Mouse (Mus musculus) cerebellum, adult 11 months (tissue): ENCODE data around the gene Nprl3.
"Not testable (repeated sequence)": the region's sequence is repeated elsewhere in the genome, so short reads cannot be mapped to it uniquely, and the experiment has no call there.

Experiments used
- DNase-seq: peaks from one replicate; pipeline ENCODE4 v3.0.0; 2022

The Nprl3 gene

DNA sequence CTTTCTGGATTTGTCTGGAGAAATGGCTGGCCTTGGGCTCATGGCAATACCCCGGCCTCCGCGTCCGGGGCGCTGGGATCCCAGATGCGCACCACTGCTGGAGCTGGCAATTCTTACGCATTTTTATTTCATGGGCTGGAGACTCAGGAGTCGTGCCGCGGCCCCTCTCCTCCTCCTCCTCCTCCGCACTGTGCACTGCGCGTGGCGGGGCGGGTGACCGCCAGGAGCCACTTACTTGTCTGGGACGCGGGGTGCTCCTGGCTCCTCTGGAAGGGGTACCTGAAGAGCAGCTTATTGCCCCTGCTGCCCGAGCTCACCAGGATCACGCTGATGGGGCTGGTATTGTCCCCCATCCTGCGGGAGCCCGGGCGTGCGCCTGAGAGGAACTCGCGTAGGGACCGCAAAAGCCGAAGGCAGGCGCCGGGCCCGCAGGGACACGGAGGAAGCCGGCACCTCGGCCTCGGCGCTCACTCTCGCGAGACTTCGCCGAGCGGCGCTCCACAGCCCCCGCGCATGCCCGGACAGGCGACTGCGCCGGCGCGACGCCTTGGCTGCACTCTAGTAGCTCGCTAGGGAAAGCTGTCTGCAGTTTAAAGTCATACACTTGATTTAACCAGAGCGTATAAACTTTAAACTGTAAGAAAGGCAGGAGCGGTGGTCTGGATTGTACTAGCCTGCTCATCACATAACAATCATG is at the start of gene Nprl3:
TSS of gene Nprl3 (minus strand) at position 520 of the 697 bp plus-strand sequence.
- peak; percentile 95 for DNase-seq

DNA sequence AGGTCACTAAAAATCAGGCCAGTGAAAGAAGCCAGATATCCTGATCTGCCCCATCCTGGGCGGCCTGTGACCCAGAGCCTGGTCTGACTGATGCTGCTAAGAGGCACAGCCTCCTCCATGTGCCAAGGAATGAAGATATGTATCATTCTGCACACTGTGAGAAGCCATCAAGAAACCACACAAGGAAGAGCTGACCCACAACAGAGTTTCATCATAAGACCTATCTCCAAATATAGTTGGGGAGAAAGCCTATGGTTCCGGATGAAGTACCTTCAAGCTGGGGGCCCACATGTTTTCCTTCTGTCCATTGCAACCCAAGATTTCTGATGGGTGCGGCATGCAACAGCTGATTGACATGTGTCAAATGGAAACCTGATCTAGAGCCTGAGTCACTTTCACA is 48.5 kb upstream of the Nprl3 start:
- DNase-seq = no peak

DNA sequence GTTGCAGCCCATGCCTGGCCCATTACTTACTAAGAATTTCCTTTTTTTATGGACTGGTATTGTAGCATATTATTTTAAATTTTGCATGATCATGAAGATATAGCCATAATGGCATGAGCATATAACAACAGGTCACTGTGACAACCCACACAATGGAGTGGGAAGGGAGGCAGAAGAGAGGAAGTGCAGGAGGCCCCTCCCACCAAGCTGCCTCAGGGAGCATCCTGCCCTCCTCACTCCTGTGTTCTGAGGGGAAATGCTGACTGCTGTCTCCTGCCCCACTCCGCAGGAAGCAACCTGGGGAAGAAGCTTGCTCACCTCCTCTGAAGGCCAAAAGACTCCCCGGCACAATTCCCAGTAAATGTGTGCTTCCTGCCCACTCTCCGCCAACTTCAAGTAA is 42.4 kb upstream of the Nprl3 start:
- no peak for DNase-seq

DNA sequence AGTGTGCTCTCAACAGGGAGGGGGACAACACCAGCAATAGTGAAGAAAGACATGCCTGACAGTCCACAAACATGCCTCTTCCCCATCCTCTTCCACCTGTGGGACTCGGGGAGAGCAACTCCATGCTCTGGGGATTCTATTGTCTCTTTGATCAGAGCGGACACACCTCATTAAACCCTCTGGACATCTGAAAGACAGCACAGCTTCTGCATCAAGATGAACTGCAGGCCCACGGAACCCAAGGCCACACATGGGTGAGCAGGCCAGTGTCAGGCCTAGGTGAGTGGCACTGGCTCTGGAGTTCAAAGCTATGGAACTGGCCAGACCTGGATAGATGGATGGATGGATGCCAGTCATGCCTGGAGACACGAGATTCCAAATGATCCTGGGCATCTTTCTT is 41.9 kb upstream of the Nprl3 start:
- DNase-seq = no peak

DNA sequence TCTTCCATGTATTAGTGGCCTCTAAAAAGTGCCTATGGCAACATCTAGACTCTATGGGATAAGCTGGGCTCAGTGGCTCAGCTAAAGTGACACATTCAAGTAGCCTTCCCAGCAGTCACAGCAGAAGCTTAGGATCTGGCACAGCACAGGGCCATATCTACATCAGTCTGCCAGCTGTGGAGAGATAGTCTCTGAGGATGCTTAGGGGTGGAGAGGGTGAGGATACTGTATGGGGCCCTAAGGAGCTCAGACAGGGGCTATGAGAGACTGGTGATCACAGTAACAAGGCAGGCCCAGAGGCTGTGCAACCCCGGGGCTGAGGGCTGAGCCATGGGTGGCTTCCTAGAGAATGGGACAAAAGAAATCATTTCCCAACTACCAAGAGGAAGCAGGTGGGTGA is 39.5 kb upstream of the Nprl3 start:
- DNase-seq = no peak

DNA sequence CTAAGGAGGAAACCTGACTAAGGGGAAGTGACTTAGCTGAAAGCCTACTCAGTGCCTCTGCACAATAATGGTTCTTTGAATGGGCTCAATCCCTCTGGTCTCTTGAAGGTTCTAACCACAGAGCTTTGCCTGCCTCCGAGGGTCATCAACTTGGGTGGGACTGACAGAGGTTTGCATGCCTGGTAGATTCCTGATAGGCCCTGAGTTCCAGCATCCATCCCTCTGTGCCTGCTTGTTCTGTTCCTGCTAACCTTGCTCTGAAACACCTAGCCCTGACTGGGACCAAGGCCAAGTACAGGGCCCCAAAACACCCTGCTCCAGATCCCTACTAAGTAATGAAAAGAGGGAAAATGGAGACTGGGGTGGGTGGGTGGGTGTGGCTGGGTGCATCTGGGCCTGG is 35.9 kb upstream of the Nprl3 start:
- no peak for DNase-seq

DNA sequence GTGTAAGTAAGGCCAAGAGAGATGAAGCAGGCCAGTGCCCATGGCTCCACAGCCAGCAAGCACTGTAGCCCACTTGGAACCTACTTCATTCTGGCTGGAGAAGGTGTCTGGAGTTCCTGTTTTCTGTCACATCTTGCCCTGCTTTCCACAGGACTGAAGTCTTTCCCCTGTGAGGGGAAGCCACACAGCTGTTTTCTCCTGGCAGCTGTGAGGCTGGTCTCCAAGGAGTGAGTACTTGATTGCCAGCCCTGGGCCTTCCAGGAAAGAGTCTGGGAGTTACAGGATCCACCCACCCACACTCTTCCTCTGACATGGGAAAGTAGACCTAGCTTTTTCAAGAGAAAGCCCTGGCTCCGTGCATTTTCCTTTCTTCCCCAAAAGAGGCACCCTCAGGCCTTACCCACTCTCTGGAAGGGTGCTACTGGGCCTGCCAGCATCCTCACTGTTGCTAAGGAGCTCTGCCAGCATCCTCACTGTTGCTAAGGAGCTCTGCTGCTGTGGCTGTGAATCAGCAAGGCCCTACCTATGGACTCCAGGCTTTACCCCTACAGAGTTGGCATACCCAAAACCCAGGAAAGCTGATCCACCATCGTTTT is 35.4 kb upstream of the Nprl3 start:
- DNase-seq = no peak

DNA sequence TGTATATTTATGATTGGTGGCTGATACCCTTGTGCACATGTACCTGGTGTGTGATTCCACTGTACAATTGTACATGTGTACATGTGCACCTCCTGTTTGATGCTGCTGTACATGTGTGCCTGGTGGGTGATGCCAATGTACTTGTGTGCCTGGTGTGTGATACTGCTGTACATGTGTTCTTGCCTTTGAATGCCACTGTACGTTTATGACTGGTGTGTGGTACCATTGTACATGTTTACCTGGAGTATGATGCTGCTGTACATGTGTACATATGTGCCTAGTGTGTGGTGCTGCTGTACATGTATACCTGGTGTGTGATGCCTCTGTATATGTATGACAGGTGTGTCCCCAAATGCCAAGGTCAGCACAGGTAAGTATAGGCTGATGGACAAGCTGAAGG is 34.0 kb upstream of the Nprl3 start:
- DNase-seq = no peak

DNA sequence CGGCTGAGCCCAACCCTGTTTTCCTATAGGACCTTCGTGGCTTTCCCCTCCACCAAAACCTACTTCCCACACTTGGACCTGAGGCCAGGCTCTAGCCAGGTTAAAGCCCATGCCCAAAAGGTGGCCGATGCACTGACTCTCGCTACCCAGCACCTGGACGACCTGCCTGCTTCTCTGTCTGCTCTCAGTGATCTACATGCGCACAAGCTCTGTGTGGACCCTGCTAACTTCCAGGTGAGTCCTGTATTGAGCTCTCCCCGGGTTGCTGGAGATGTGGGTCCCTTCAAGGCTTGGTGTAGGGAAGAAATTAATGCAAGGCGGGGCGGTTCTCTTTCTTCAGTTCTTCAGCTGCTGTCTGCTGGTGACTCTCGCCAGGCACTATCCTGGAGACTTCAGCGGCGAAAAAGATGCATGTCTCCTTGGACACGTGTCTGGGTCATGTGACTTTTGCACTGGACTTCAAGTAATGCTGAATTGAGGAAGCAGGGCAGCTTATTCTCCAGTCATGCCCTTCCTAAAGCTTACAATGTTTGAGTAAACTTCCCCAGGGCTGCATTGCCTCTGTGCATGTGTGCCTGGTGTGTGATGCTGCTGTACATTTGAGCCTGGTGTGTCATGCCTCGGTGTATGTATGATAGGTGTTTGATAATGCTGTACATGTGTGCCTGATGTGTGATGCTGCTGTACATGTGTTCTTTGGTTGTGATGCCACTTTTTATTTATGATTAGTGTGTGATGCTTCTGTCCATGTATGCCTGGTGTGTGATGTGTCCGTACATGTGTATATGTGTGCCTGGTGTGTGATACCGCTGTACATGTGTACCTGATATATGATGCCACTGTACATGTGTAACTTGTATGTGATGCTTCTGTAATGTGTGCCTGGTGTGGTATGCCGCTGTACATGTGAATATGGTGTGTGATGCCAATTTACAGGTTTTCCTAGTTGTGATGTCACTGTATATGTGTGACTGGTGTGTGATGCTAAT is 33.1 kb upstream of the Nprl3 start:
- DNase-seq = no peak

DNA sequence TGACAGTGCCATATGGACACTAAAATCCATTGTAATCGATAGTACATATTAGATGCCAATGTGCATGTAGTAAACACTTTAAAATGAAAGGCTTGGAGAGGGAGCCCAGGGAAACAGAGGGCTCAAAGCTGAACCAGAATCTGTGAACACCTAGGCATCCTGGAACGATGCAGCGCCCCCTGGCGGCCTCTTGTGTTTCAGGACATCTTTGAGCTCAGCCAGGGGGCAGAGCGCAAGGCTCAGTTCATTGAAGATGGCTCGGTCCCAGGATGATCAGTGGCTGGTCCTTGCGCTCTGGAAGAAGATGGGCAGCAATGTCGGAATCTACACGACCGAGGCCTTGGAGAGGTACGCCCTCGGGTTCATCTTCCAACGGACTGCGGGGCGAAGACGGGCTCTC is 32.4 kb upstream of the Nprl3 start, which contains the start of gene Hbq1a:
TSS of gene Hbq1a (plus strand) at position 205 of the 400 bp plus-strand sequence.
- peak; percentile 54 for DNase-seq

DNA sequence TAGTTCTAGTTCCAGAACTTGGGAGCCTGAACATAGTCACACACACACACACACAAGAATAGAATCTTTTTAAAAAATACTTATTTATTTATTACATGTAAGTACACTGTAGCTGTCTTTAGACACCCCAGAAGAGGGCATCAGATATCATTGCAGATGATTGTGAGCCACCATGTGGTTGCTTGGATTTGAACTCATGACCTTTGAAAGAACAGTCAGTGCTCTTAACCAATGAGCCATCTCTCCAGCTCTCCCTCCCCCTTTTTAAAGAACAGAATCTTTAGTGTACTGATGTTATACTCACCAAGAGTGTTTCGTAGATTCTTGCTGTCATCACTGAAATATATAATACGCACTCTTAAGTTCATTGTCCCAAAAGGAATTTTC is 31.0 kb upstream of the Nprl3 start:
- DNase-seq = no peak

DNA sequence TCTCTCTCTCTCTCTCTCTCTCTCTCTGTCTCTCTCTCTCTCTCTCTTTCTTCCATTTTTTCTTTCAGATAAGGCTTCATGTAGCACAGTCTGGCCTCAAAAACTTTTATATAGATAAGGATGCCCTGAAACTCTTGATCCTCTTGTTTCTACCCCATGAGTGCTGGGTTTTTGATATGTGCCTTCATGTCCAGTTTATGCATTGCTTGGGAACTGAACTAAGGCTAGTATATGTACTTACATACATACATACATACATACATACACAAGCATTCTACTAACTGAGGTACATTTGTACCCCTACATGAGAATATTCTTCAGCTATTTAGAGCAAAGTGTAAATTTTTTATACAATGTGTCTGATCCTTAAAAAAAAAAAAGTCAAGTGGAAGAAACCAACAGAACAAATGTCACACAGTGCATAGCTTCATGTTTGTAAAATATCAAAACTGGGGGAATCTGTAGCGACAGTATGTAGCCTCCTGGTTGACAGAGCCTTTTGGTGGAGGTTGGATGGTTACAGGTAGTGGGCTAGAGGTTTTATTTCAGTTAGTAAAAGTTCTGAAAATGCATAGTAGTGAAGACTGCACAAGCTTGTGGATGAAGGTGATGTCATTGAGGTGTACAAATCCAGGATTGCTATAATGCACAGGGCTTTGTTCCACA is 30.5 kb upstream of the Nprl3 start:
- no peak for DNase-seq

DNA sequence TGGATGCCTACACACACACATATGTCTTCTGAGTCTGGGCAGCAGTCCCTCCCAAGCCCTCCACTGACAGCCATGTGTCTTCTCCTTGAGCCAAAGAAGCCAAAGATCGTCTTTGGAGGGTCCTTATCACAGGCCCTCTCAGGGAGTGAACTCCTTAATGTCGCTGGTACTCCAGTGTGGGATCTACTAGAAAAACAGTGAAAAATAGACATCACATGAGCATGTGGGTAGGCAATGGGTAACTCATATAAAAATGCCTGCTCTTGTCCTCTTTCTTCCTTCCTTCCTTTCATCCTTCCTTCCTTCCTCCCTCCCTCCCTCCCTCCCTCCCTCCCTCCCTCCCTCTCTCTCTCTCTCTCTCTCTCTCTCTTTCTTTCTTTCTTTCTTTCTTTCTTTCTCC is 29.9 kb upstream of the Nprl3 start:
- not testable (repeated sequence) for DNase-seq

DNA sequence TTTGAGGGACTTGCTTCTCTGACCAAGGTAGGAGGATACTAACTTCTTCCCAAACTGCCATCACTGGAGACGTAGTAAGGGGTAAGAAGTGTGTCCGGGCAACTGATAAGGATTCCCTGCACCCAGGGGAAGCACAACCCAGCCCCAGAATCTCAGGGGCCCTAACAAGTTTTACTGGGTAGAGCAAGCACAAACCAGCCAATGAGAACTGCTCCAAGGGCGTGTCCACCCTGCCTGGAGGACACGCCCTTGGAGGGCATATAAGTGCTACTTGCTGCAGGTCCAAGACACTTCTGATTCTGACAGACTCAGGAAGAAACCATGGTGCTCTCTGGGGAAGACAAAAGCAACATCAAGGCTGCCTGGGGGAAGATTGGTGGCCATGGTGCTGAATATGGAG is 28.7 kb upstream of the Nprl3 start, which contains the start of gene Hba-a2:
TSS of gene Hba-a2 (plus strand) at position 287 of the 400 bp plus-strand sequence.
- DNase-seq = not testable (repeated sequence)

DNA sequence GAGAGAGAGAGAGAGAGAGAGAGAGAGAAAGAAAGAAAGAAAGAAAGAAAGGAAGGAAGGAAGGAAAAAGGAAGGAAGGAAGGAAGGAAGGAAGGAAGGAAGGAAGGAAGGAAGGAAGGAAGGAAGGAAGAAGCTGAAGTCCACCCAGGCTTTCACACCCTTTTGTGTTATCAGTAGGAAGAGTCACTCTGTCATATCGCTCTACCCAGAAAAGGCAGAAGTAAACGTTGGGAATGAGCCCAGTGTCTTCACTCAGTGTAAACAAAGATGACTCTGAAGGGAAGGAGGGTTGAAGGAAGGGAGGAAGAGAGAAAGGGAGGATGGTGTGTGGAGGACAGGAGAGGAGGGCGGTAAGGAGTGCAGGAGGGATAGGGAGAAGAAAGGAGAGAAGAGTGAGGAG is 26.0 kb upstream of the Nprl3 start:
- DNase-seq = not testable (repeated sequence)

DNA sequence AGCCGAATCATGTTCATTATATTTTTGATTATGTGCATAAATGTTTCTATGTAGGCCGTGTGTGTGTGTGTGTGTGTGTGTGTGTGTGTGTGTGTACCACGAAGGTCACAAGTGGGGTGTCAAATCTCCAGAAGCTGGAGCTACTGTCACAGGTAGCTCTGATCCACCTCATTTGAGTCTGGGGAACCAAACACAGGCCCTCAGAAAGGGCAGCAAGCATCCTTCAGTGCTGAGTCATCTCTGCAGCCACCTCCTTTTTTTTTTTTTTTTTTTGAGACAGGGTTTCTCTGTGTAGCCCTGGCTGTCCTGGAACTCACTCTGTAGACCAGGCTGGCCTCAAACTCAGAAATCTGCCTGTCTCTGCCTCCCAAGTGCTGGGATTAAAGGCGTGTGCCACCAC is 25.3 kb upstream of the Nprl3 start:
- not testable (repeated sequence) for DNase-seq

DNA sequence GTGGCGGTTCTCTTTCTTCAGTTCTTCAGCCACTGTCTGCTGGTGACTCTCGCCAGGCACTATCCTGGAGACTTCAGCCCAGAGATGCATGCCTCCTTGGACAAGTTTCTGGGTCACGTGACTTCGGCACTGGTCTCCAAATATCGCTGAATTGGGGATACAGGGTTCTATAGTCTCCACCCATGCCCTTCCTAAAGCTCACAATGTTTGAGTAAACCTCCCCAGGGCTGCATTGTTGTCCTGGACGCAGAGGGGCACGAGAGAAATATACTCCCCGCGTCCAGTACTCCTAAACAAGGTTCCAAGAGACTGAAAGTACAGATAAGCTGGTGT is 20.0 kb upstream of the Nprl3 start:
- no peak for DNase-seq

DNA sequence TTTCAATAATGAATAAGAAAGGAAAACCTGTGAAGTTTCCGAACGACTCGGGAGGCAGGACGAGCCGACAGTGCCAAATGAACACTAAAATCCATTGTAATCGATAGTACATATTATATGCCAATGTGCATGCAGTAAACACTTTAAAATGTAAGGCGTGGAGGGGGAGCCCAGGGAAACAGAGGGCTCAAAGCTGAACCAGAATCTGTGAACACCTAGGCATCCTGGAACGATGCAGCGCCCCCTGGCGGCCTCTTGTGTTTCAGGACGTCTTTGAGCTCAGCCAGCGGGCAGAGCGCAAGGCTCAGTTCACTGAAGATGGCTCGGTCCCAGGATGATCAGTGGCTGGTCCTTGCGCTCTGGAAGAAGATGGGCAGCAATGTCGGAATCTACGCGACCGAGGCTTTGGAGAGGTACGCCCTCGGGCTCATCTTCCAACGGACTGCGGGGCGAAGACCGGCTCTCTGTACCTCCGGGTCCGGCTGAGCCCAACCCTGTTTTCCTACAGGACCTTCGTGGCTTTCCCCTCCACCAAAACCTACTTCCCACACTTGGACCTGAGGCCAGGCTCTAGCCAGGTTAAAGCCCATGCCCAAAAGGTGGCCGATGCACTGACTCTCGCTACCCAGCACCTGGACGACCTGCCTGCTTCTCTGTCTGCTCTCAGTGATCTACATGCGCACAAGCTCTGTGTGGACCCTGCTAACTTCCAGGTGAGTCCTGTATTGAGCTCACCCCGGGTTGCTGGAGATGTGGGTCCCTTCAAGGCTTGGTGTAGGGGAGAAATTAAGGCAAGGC is 19.4 kb upstream of the Nprl3 start, which contains the start of gene Hbq1b:
TSS of gene Hbq1b (plus strand) at position 271 of the 798 bp plus-strand sequence.
- peak; percentile 74 for DNase-seq

DNA sequence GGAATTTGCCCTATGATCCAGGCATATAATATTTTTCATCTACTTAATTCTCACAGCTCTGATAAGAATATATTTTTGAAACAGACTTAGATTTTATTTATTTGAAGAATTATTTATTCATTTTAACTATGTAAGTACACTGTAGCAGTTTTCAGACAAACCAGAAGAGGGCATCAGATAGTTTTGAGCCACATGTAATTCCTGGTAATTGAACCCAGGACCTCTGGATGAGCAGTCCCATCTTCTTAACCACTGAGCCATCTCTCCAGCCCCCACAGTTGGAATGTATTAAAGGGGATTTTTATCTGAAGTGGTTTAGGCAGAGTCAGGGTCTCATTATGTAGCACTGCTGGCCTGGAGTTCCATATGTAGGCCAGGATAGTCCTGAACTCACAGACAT is 18.4 kb upstream of the Nprl3 start:
- DNase-seq = not testable (repeated sequence)

DNA sequence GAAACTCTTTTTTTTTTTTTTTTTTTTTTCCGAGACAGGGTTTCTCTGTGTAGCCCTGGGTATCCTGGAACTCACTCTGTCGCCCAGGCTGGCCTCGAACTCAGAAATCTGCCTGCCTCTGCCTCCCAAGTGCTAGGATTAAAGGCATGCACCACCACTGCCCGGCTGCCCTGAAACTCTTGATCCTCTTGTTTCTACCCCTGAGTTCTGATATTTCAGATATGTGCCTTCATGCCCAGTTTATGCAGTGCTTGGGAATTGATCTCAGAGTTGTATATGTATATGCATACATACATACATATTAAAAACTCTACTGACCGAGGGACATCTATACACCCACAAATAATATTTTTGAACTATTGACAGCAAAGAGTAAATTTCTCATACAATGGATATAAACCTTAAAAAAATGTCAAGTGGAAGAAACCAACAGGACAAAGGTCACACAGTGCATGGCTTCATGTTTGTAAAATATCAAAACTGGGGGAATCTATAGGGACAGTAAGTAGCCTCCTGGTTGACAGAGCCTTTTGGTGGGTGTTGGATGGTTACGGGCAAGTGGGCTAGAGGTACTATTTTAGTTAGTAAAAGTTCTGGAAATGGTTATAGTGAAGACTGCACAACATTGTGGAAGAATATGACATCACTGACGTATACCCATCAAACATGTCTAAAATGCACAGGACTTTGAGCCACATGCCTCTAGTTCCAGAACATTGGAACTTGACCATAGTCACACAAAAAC is 17.7 kb upstream of the Nprl3 start:
- DNase-seq = no peak

DNA sequence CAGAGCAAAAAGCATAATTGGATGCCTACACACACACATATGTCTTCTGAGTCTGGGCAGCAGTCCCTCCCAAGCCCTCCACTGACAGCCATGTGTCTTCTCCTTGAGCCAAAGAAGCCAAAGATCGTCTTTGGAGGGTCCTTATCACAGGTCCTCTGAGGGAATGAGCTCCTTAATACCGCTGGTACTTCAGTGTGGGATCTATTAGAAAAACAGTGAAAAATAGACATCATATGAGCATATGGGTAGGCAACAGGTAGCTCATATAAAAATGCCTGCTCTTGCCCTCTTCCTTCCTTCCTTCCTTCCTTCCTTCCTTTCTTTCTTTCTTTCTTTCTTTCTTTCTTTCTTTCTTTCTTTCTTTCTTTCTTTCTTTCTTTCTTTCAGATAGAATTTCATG is 17.1 kb upstream of the Nprl3 start:
- DNase-seq = not testable (repeated sequence)
